Mouse (Mus musculus) c-Kit-positive CD71-positive TER-119-positive erythroid progenitor cells, embryonic 14.5 days (primary cell): Measurements from ENCODE around the gene Gm11034.
A peak's percentile ranks its signal among the peaks of the same experiment; 100 is the strongest.

Source experiments
- DNase-seq: peaks from one replicate; pipeline ENCODE4 v3.0.0-alpha.2; 2013; ENCODE audit warnings: low spot score

Gene Gm11034

GRCm38 (mm10) chr8:72211846-72212245, 1.6 kb downstream of the Gm11034 start:
- DNase-seq, result no peak

- no peak for DNase-seq
These were observed 2.7 kb downstream of the Gm11034 start for GRCm38 (mm10) chr8:72210710-72211109.

DNA sequence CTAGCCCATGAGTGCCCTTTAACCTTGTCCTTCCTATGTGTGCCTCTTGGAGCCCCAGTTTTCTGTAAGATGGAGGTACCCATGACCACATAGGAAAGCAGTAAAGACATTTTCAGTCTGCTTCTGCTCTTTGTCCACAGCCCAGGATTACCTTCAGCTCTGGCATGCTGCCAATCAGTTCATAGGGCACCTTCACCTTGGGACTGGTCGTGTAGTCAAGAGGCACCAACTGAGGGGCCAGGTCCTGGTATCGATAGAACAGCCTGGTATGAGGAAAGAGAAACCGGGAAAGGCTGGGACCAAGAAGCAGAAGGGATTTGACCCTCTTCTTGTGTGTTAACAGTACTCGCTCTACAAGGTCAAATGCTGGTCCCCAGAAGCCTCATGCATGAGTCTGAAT, 3.2 kb downstream of the Gm11034 start:
- no peak for DNase-seq

- DNase-seq, result no peak
These were observed 4.9 kb downstream of the Gm11034 start for GRCm38 (mm10) chr8:72208582-72208981.

DNA sequence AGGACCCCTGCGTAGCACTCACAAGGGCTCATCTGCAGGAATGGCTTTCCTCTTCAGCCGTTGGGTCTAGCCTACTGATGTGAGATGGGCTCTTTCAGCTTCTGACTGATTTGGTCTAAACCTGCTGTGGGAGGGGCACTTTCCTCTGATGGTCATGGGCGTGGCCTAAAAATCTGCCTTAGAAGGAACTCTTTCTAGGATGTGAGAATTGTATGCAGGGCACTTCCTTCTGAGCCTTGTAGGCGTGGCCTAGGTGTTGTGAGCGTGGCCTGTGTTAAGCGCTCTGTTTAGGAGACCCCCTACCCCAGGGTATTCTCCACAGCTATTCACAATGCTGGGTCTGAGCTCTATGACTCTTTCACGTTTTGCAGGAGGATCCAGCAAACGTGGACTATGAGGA, 15.4 kb downstream of the Gm11034 start:
- no peak for DNase-seq

- DNase-seq, result no peak
These were observed 21.4 kb downstream of the Gm11034 start for GRCm38 (mm10) chr8:72192065-72192464.

- no peak for DNase-seq
These were observed 23.3 kb downstream of the Gm11034 start for GRCm38 (mm10) chr8:72190215-72190539.

- no peak for DNase-seq
These were observed 23.8 kb downstream of the Gm11034 start, which contains the start of gene Hsh2d for GRCm38 (mm10) chr8:72189417-72190214. Gene Hsh2d (plus strand): TSS chr8:72189638.

DNA sequence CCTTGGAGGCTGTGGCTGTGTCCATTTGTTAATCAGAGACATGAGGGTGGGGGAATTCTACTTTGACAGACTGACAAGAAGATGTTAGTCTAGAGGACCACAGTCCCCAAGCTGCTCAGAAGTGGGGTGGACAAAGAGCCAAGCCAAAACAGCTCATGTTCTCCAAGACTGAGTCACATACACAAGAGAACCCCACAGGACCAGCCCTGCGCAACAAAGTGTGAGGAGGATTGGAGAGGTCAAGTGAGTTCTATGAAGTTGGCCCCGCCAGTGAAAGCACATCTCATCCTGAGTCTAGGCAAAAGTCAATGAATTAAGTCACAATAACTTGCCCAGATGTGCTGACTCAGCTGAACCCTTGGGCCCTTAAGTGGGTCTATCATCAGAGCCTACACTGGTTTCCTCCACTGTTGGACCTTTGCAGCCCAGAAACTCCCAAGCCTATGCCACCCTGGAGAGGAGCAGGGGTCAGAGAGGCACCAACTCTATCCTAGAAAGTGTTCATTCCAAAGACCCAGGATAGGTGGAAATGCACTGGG, 25.6 kb downstream of the Gm11034 start:
- no peak for DNase-seq

DNA sequence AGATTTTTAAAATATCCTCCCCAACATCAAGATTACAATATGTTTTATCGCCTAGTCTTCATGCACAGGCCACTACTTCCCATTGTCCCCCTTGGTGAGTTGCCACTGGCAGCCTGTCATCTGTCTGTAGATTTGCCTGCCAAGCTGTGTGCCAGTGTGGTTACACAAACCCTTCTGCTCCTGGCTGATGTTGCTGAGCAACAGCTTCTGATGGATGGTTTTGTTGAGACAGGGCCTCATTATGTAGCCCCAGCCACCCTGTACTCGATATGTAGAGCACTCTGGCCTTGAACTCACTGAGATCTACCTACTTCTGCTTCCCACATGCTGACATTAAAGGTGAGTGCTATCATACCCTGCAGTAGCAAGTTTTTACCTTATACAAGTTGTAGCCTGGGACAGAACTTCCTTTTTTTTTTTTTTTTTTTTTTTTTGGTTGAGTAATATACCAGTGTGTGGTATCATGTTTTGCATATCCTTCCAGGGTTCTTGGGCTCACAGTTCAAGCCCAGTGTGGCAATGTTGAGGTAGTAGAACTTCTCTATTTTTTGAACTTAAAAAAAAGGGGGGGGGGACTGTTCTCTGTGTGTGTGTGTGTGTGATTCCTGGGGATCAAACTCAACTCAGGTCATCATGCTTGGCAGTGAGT, 29.8 kb downstream of the Gm11034 start:
- DNase-seq, result no peak

- DNase-seq, result peak; percentile 60
These were observed 36.0 kb downstream of the Gm11034 start for GRCm38 (mm10) chr8:72177346-72177925.

- no peak for DNase-seq
These were observed 43.7 kb downstream of the Gm11034 start for GRCm38 (mm10) chr8:72169681-72170249.

DNA sequence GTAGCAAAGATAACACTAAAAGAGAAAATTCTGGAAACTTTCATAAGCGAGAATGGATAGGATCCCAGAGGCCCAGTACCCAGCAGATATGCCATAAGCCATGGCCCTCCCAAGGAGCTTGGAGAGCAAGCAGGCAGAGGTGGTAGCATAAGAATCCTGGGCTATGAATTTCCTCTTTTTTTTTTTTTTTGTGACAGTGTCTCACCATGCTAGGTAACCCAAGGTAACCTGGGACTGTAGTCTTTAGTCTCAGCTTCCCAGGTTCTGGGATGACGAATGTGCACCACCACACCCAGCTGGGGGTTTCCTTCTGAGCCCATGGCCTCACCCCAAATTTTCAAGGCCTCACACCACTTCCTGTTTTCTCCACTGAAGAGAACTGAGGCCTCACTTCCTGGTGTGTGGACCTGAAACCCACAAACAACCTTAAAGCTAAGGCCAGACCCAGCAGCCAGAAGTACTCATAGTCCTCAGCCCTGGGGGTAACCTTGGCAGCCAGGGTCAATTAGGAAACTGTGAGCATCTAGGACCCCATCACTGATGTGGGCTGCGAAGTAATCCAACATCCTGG, 44.3 kb downstream of the Gm11034 start:
- no peak for DNase-seq
